Mouse (Mus musculus): ENCODE results near the gene Trp53tg5.

Trp53tg5 gene

DNA sequence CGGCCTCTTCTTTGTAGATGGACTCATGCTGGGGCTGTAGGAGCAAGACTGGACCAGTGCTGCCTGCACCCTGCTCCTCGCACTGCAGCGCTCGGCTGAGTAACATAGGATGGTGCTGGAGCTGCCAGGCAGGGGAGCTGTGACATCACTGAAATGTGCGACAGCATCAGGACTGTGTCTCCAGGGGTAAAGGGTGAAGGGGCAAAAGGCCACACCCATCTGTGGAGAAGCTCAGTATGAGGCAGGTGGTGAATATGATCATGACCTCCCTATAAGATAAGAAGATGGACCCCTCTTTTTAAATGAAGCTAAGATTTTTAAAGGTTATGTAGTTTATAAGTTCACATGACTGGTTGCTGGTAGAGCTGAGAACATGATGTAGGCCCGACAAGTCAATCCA is at the start of gene Trp53tg5:
Trp53tg5 (minus strand) TSS at position 101 of the 400 bp plus-strand sequence.
- DNase-seq (ENCODE audit: low spot score in 2 of 2) = no peak

DNA sequence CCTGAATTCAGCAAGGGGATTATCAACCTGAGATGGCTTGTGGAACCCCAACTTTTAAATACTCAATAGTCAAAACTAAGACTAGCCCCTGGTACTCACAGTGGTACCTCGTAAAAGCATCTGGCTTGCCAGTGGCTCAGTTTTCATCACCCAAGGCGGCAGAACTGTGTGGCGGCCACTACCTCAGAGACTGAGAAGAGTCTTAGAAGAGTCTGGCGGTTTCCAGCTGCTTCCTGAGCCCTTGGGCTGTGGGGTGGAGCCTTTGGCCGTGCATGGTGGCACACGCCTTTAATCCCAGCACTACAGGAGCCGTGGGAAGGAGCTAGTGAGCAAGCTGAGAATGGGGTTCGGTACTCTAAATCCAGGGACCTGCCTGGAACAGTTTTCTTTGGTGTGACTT is 48.8 kb upstream of the Trp53tg5 start:
- DNase-seq (ENCODE audit: low spot score in 2 of 2) = no peak

DNA sequence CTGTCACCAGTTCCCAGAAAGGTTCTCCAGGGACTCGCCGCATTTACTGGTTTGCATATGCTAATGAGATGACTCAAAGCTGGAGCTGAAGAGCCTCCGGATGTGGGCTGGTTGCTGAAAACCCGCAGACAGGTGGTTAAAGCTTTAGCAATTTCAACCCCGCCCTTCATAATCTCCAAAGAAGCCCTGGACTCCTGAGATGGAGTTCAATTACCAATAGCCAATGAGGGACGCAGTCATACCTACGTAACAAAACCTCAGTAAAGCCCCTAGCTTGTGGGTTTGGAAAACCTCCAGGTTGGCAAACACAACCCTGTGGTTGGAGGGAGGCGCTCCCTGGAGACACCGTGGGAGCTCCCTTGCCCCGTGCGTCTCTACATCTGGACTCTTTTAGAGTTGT is 48.3 kb upstream of the Trp53tg5 start:
- no peak for DNase-seq (ENCODE audit: low spot score in 2 of 2)

DNA sequence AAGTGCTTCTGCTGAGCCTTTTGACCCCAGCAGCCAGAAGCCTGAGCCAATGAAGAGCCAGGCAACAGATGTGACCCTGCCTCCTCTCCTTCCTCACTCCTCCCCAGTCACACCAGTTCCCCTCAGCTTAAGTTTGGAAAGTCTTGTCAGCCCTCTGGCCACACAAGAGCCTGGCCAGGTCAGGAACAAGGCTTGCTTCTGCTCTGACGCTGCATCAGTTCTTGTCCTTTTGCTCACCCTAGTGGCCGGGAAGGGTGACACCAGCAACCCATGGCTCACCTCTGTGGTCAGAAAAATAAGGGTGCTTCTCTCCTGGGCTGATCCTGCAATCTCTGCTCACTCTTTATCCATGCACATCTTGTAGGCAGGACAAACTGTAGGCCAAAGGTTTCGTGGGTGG is 47.3 kb upstream of the Trp53tg5 start:
- peak in 1 of 2 experiments; percentile 46 for DNase-seq (ENCODE audit: low spot score in 2 of 2)

DNA sequence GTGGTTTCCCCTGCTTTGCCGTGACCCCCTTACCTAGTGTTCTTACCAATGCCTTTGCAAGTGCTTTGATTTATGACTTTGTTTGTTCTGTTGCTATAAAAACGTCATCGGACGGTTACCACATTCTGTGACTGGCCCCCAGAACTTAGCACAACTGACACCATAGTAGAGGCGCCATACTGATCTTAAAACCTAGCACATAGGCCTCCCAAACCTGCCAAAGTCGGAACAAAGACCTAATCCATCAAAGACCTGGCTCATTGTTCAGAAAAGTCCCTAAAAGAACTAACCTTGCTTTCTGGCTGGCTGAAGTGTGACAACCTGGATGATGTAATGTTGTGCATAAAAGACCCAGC is 45.6 kb upstream of the Trp53tg5 start:
- DNase-seq (ENCODE audit: low spot score in 2 of 2) = no peak

DNA sequence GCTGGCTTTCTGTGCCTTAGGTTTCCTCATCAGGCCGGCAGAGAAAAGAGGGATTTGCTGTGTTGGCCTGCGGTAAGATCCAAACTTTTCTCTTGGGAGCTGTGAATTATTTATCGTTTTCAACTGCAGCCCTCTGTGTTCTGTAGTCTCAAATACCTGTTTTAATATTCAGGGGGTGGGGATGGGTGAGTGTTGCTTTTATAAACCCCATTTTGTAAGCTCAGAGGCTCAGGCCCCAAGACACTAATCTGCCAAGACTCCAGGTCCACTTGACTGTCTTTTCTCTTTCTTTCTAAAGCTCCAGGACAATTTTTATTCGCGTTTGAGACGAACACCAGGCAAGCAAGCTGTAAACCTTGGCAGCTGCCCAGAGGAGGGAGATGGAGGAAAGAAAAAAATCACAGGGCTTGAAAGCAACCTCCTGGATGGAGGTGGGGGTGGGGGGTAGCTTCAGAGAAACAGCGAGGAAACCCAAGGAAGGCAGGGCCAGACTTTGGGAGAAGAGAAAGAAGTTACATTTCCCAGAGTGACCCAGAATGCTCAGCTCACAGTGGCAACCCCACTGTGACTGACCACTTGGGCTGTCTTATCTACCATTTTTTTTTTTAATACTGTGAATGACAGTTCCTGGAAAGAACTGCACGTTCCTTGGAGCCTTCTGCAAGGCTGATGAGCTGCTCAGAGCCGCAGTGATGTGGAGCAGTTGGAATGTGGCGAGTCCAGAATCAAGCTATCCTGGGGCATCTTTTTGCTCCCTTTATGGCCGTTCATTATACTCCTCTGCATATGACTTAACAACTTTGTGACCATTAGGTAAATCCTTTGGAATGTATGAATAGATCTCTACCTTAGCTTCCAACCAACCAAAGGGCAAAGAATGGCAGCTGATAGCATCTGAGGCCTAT is 45.0 kb upstream of the Trp53tg5 start:
- no peak for DNase-seq (ENCODE audit: low spot score in 2 of 2)

DNA sequence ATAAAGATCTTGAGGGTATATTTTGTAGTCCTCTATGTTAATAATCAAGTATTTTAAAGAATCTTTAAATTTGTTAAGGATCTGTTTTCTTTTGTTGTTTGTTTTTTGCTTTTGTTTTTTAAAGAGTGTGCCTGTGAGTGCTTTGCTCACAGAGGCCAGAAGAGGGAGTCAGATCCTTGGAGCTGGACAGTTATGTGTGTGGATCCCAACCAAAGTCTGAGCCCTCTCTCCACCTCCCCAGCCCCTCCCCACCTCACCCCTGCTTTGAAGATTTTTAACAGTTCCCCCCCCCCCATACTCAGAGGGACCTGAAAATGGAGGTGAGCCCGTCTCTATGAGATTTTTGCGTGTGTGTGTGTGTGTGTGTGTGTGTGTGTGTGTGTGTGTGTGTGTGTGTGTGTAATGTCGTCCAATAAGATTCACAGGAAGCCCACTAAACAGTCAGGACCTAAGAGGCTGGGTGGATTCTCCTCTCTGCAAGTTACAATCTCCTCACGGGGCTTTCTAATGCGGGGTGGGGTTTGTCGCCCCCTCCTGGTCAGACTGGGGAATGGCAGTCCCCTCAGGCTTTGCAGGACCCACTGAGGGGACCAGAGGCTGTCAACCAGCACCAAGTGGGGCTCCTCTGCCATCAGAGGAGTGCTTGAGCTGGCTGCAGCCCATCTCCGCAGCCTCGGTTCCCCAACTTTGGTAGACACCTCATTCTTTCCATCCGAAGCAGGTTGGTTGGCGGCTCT is 44.1 kb upstream of the Trp53tg5 start:
- DNase-seq (ENCODE audit: low spot score in 2 of 2) = peak in 1 of 2 experiments; percentile 47

DNA sequence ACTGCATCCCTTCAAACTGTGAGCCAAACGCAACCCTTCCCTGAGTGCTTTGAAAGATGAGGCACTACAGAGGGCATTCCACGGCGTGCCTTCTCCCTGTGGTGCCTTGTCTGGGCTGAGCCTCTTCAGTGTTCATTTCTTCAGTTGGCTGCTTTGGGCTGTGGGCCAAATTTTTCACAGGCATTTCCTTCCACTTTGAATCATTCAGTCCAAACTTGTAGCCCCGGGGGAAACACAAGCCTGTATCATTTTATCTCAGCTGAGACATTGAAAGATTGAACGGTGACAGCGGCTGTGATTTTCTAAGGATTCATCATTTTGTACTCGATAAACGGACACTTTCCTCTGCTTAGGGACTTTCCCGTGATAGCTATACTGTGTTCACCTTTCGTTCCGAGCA is 43.1 kb upstream of the Trp53tg5 start:
- no peak for DNase-seq (ENCODE audit: low spot score in 2 of 2)

DNA sequence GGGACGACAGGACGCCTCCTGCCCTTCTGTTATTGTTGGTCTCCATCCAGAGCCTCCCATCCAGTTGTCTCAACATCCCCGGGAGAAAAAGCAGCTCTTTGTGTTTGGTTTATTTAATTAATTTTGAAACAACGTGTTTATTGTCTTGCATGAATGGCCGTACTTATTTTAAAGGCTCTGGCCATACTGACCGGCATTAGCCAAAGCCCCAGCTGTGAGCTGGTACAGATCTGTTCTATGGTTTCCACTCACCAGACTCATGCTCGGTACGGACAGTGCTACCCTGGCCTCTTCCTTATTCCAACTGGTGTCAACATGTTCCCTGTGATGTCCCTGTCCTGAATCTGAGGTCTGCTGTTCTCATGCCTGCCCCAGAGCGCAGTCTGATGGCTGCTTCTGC is 42.4 kb upstream of the Trp53tg5 start:
- DNase-seq (ENCODE audit: low spot score in 2 of 2) = no peak

DNA sequence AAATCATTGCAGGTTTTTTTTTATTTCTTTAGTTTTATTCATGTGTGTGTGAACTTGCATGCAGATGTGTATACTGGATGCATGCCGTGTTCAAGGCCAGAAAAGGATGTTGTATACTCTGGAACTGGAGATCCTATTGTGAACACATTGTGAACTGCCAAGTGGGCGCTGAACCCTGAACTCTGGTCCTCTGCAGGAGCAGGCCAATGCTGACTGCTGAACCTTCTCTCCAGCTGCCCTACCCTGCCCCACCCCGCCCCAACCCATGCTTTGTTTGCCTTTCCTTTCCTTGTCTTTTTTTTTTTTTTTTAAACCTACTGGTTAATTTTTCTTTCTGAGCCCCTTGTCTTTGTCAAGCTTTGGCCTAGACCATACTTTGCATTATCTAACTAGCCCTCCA is 41.4 kb upstream of the Trp53tg5 start:
- no peak for DNase-seq (ENCODE audit: low spot score in 2 of 2)

DNA sequence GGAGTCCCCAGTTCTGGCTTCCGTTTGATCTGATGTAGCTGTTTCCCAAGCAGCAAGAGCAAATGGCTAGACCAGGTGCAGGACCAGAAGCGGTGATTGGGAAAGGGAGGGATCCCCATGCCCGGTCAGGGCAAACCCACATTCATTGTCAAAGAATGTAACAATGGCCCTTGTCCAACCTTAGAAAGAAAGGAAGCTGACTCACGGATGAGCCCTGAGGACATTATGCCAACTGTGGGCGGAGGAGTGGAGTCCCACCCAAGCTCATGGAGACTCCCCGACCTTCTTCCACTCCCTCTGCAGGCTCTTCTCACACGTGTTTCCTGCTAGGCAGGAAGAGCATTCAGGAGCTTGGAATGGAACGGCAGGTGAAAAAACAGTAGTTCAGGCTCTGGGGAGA is 39.9 kb upstream of the Trp53tg5 start:
- DNase-seq (ENCODE audit: low spot score in 2 of 2) = no peak

DNA sequence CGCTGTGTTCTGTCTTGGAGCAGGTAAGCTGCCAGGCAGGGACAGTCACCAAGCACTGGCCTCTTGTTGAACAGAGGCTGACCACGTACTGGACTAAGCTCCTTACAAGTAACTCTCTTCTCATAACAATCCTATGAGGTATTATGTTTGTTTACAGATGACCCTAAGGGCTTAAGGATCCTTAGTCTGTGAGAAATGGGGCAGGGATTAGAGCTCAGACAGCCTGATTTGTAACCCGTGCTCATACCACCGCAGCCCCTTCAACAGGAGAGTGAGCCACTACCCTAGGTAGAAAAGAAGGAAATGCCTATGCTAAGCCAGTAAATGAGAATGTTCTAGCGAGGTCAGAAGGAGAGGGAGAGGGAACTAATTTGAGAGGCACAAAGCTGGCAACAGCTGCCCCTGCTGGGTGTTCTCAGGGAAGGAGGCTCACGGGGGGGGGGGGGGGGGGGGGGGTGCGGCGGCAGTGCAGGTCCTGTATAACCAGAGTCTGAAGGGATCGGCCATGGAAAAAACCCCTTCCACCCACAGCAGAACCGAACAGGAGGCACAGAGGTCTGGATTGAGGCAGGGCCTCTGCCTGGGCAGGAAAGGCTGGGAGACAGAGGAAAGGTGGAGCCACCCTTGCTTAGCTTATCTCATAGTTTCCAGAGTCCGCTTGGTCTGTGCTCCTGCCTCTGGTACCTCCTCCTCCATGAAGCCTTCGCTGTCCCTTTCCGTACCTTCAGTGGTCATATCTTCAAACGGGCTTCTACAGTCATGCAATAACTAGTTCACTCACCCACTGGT is 38.8 kb upstream of the Trp53tg5 start:
- no peak for DNase-seq (ENCODE audit: low spot score in 2 of 2)

DNA sequence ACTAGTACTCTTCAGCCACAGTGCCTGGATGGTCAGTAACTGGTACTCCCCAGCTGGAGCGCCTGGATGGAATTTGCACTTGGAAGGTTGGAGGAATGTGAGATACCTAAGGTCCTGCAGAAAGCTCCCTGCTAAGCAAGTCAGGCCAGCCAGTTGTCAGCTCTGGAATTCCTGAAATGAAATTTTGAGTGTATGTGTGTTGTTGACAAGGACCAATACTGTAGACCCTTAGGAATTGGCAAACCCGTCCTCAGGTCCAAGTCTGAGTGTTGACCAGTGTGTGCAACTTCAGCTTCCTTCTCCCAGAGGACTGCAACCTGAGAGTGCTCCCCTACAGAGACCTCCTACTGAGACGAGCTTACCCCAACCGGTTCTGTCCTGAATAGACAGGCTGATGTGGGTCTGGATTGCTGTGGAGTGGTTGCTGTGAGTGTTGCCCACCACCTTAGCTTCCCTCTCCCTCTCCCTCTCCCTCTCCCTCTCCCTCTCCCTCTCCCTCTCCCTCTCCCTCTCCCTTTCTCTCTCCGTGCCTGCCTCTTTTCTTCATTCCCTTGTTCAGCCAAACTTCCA is 37.2 kb upstream of the Trp53tg5 start:
- no peak for DNase-seq (ENCODE audit: low spot score in 2 of 2)

DNA sequence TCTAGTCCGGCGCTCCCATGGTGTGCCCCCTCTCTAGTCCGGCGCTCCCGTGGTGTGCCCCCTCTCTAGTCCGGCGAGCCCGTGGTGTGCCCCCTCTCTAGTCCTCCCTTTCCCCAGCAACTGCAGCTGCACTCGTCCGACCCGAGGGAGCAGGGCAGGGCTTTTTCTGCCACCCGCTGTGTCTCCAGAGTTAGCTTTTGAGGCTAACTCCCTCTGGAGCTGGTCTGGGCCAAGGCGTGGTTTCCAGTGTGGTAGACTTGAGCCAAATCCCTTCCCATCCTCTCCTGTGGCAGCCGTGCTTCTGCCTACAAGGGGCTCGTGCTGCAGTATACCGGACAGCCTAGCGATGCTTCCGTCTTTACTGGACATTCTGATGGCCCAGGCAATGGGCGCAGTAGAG is 34.3 kb upstream of the Trp53tg5 start:
- no peak for DNase-seq (ENCODE audit: low spot score in 2 of 2)

DNA sequence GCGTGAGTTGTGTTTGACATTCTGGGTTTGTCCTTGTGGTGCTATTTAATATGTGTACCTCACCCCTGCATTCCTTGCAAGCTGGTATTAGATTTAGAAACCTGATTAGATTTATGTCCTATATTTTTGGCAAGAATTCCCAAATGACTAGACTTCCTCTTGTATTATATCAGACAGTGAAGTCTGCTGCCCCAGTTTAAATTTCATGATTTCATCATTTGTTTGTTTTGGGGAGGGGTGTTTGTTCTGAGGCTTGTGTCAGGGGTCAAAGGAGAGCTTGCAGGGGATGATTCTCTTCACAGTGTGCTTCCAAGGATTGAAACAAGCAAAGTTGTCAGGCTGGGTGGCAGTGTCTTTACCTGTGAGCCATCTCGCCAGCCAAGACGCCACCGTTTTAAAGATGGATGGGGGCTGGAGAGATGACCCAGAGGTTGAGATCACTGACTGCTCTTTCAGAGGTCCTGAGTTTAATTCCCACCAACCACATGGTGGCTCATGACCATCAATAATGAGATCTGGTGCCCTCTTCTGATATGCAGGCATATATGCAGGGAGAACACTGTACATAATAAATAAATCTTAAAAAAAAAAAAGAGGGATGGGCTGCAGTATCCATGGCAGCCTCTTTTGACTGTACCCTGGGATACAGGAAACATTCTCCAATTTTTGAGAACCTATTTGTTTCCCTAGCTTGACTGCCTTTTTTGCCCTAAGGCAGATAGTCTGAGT is 32.3 kb upstream of the Trp53tg5 start:
- no peak for DNase-seq (ENCODE audit: low spot score in 2 of 2)

DNA sequence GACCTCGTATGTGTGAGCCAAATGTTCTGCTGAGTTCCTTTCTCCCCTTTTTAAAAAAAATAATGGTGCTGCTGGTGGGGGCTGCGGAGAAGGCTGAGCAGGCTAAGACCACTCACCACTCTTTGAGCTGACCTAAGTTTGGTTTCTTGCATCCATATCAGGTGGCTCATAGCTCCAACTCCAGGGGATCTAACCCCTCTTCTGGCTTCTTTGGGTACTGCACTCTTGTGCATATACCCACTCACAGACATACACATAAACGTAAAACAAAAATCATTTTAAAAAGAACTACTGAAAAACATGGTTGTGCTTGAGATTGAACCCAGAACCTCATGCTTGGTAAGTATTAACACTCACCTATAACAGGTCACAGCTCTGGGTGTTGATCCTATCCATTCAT is 31.4 kb upstream of the Trp53tg5 start:
- DNase-seq (ENCODE audit: low spot score in 2 of 2) = no peak

DNA sequence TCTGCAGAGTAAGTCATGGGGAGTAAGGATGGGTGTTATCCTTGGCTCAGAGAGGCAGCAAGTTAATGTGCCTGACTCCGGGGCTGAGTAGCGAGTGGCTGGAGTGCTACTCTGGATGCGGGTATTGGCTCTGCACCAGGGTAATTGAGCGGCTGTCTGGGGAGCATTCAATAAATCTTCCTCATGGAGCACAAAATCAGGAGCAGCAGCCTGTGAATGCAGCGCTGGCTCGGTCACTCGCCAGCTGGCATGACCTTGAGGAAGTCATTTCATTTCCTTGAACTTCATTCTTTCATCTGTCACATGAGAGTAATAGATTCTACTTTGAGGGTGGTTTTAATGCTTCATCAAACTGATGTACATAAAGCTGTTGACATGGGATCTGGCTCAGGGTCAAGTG is 27.0 kb upstream of the Trp53tg5 start:
- DNase-seq (ENCODE audit: low spot score in 2 of 2) = no peak

DNA sequence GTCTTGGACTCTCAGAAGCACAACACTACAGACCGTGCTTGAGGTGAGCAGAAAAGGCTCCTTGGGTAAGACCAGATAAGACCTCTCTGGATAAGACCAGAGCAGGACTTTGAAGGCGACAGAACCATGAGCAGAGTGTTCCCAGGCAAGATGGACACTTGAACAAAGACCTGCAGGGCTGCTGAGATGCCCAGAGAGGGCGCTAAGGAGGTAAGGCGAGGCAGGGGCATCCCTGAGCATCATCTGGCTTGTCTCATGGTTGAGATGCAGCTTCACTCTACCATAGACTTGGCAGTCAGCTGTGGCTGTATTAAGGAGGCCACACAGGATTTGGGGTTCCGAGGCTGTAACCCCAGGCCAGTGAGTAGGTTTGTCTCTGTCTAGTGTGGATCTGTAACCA is 25.8 kb upstream of the Trp53tg5 start:
- DNase-seq (ENCODE audit: low spot score in 2 of 2) = no peak

DNA sequence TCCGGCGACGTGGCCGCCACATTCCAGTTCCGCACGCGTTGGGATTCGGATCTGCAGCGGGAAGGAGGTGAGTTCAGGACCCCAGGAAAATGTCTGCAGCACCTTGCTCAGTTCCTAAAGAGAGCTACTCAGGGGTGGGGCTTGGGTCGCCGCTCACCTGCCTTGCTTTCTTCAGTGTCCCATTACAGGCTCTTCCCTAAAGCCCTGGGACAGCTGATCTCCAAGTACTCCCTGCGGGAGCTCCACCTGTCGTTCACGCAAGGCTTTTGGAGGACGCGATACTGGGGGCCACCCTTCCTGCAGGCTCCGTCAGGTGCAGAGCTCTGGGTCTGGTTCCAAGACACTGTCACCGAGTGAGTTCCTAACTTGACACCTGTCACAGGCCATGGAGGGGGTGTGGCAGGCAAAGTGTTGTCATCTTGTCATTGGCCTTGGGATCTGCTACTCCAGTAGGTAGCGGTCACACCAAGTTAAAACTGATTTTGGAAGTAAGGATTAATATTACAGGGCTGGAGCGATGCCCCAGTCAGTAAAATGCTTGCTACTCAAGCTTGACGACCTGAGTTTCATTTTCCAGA is 24.3 kb upstream of the Trp53tg5 start:
- no peak for DNase-seq (ENCODE audit: low spot score in 2 of 2)

DNA sequence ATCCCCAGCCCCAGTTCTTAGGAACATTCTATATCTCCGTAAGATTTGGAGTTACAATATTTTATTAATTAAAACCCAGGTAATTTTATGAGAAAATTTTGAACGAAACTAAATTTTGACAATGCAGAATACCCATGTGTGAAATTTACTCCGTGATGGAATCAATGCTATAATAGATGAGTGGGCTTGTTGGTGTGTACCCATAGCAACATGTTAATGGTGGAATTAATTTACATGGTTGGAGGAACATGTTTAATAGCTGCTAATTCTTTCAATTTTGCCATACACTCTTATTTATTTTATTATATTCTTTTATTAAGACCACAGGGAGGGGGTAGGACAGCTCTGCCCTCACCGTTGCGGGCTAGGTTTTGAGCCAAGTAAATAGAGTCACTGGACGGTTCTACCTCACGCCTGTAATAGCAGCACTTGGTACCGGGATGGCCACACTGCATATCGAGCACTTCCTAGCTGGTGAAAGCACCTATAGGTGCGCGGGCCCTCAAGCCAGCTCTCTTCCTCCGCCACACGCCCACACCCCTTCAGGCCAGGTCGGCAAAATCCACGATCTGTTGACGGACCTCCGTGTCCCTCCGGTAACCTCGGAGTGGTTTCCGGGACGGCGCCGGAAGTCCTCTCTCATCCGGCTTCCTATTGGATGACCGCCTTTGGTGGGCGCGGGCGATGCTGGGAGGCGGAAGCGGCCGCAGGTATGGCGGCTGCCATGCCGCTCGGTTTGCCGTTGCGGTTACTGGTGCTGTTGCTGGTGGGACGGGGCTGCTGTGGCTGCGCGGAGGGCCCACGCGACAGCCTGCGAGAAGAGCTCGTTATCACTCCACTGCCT is 23.5 kb upstream of the Trp53tg5 start, which contains the start of gene Pigt:
Pigt (plus strand) TSS at position 674 of the 844 bp plus-strand sequence.
- DNase-seq (ENCODE audit: low spot score in 2 of 2) = peak; percentile 82 to 89

All from urinary bladder, postnatal 4 days (tissue).